In genomic region chr17:72569491-72569890, GRCm38 (mm10) we compare ENCODE assay signal across 18 mouse cellular contexts. TPM values are rescaled to one million over a fixed set of nuclear protein-coding genes. Genes with fewer than 3 reads are reported as not detected.
A peak's percentile ranks its signal among the peaks of the same experiment; 100 is the strongest.
DNase-seq lines count a peak whose midpoint lies in the region; ATAC-seq lines count a peak whose summit lies in the region.
"Had no signal": no experiment of that assay in that cellular context is flagged by ENCODE, and none has a peak within 500 bp of the region (broad histone marks: within the 10 kb centered on the region; RNA-seq: fewer than 3 reads in every experiment).

No protein-coding gene starts in this region.

- WGBS in neural tube, embryonic 12.5 days: 44% methylated on average over 10 of the region's 10 CpGs
- WGBS in hindbrain, embryonic 15.5 days: 38% methylated on average over 10 of the region's 10 CpGs
- WGBS in midbrain, embryonic 13.5 days: 49% methylated on average over 10 of the region's 10 CpGs

- no peak overlapping the region for H3K9ac ChIP-seq in neural tube, embryonic 12.5 days
- H3K9ac ChIP-seq in hindbrain, embryonic 15.5 days: no peak overlapping the region
- no peak overlapping the region for H3K9ac ChIP-seq in midbrain, embryonic 13.5 days (replicated peaks)
- H3K9ac ChIP-seq: heart, embryonic 13.5 days; intestine, embryonic 15.5 days had no signal

- ATAC-seq in neural tube, embryonic 12.5 days (ENCODE audit: low FRiP score, low read depth): no peak
- ATAC-seq in hindbrain, embryonic 15.5 days (ENCODE audit: low FRiP score, low read depth): no peak
- ATAC-seq in midbrain, embryonic 13.5 days: peak; percentile 63
- ATAC-seq: intestine, embryonic 15.5 days had no signal

- H3K4me3 ChIP-seq in neural tube, embryonic 12.5 days: no peak overlapping the region
- H3K4me3 ChIP-seq in hindbrain, embryonic 15.5 days: no peak overlapping the region
- no peak overlapping the region for H3K4me3 ChIP-seq in midbrain, embryonic 13.5 days (replicated peaks)
- H3K4me3 ChIP-seq: forebrain, embryonic 10.5 days; heart, embryonic 13.5 days; intestine, embryonic 15.5 days; limb, embryonic 10.5 days; myocyte had no signal

- no peak overlapping the region for H3K27ac ChIP-seq in neural tube, embryonic 12.5 days
- no peak overlapping the region for H3K27ac ChIP-seq in hindbrain, embryonic 15.5 days (replicated peaks)
- H3K27ac ChIP-seq in midbrain, embryonic 13.5 days: 0 out of 2 replicates have a peak overlapping the region, but pooled peaks have one; percentile 12
- H3K27ac ChIP-seq: forebrain, embryonic 10.5 days; heart, embryonic 13.5 days; intestine, embryonic 15.5 days; limb, embryonic 10.5 days had no signal

- no peaks in the 10 kb centered on the region for H3K4me1 ChIP-seq in neural tube, embryonic 12.5 days
- H3K4me1 ChIP-seq in hindbrain, embryonic 15.5 days (replicated peaks): 0 out of 2 replicates have a peak, but pooled peaks cover 5% of the 10 kb centered on the region
- peaks cover 13% of the 10 kb centered on the region for H3K4me1 ChIP-seq in midbrain, embryonic 13.5 days (replicated peaks)
- H3K4me1 ChIP-seq: heart, embryonic 13.5 days; intestine, embryonic 15.5 days; limb, embryonic 10.5 days had no signal

- DNase-seq in neural tube, embryonic 10.5 days (ENCODE audit: extremely low spot score, low spot score): no peak
- DNase-seq in cerebellum, postnatal 36 days: no peak
- no peak for DNase-seq in kidney, postnatal 25 days
- DNase-seq in cerebellum, adult 8-10 months: no peak
- DNase-seq: adrenal gland, postnatal 36 days; B cell, adult 2 months; cerebellum, adult 2 months; lung, adult 18-20 months; lung, postnatal 14 days had no signal

- H3K4me2 ChIP-seq in neural tube, embryonic 12.5 days (replicated peaks): peak overlapping the region; percentile 24
- peak overlapping the region; percentile 28 for H3K4me2 ChIP-seq in hindbrain, embryonic 15.5 days
- H3K4me2 ChIP-seq in midbrain, embryonic 13.5 days (replicated peaks): peak overlapping the region; percentile 33; the same call in 1 of the 2 replicates
- H3K4me2 ChIP-seq: heart, embryonic 13.5 days; intestine, embryonic 15.5 days had no signal

- no peaks in the 10 kb centered on the region for H3K9me3 ChIP-seq in neural tube, embryonic 12.5 days
- no peaks in the 10 kb centered on the region for H3K9me3 ChIP-seq in hindbrain, embryonic 15.5 days
- H3K9me3 ChIP-seq in midbrain, embryonic 13.5 days: no peaks in the 10 kb centered on the region
- H3K9me3 ChIP-seq: forebrain, embryonic 10.5 days; heart, embryonic 13.5 days; intestine, embryonic 15.5 days; limb, embryonic 10.5 days had no signal

- H3K27me3 ChIP-seq in neural tube, embryonic 12.5 days (replicated peaks): no peaks in the 10 kb centered on the region
- H3K27me3 ChIP-seq in hindbrain, embryonic 15.5 days: no peaks in the 10 kb centered on the region
- no peaks in the 10 kb centered on the region for H3K27me3 ChIP-seq in midbrain, embryonic 13.5 days
- H3K27me3 ChIP-seq: heart, embryonic 13.5 days; intestine, embryonic 15.5 days had no signal

- no peaks in the 10 kb centered on the region for H3K36me3 ChIP-seq in neural tube, embryonic 12.5 days
- H3K36me3 ChIP-seq in hindbrain, embryonic 15.5 days: no peaks in the 10 kb centered on the region
- no peaks in the 10 kb centered on the region for H3K36me3 ChIP-seq in midbrain, embryonic 13.5 days
- H3K36me3 ChIP-seq: forebrain, embryonic 10.5 days; heart, embryonic 13.5 days; intestine, embryonic 15.5 days; limb, embryonic 10.5 days had no signal

RNA-seq across cellular contexts. Expression of gene Alk, which starts 34.9 kb away (rescaled TPM):
- 2.2 and 2.6 TPM in 2 replicates for polyA plus RNA-seq in neural tube, embryonic 12.5 days (2016; fragmentation: Nextera tagmentation; extraction: Ambion mirVana)
- 5.1 and 5.5 TPM in 2 replicates for polyA plus RNA-seq in hindbrain, embryonic 15.5 days (2015; fragmentation: Nextera tagmentation; extraction: Ambion mirVana)
- polyA plus RNA-seq in midbrain, embryonic 13.5 days (2015; fragmentation: Nextera tagmentation; extraction: Ambion mirVana): 2.7 and 2.9 TPM in 2 replicates
- polyA plus RNA-seq: liver, adult 2 months; myocyte had no signal
